Mouse (Mus musculus) natural killer cell, adult 2 months (primary cell): ENCODE measurements at regions not wholly inside any gene's neighbourhood (a gene's known extent, or its start where the extent isn't known, plus 50 kb on each side); places are given as distances from the start of the nearest gene placed in this dataset.

Experiments
- DNase-seq, 2 experiments: peaks; one replicate each; pipeline ENCODE4 v3.0.0; 2022; ENCODE audit warnings: low spot score in 2 of 2

DNA sequence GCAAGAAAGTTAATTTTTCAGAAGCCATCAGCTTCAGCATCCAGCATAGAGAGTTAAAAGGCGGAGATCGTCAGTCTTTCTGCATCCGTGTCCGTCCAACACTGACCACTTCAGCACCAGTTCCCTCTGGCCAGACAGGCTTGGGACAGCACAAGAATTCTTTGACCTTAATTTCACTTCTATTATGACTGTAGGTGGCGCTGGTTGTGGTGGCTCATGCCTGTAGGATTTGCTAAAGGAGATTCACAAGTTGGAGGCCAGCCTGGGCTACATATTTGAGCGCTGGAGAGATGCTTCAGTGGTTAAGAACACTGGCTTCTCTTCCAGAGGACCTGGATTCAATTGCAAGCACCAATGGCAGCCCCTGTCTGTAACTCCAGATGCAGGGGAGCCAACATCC lies 66.0 kb downstream of the Amer2 start:
- DNase-seq: no peak

DNA sequence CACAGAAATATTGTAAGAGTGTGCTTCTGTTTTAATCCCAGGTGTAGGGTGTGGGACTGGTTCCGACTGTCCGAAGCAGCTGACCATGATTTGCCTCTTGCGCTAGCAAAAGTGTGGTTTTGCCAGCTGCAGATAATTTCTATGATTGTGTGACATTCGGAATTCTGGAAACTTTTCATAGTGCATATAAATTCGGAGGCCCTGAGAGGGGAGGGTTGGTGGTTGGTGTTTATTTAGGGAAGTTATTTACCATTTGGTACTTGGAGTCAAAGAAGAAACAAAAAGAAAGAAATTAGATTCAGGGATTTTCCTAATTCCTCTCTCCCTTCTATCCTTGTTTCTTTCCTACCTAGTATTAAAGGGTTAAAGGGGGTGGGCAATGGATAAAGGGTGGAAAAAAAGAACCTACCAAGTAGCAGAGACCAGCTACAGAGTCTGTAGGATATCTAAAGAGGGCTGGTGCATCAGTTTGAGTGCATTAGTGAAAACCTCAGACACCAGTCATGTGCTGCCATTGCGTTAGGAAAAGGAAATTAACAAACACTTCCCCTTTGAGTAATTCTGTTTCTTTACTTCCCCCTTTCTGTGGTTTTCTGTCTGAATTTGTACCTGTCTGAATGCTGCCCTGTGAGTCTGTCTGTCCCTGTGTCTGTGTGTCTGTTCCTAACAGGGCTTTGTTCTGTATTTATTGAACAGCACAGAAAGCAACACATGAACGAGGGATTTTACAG lies 70.9 kb downstream of the Amer2 start:
- DNase-seq: peak in 1 of 2 experiments; percentile 31

GRCm38 (mm10) chr14:60444552-60444937 lies 71.5 kb downstream of the Amer2 start:
- DNase-seq: no peak

GRCm38 (mm10) chr14:60446037-60446436 lies 73.0 kb downstream of the Amer2 start:
- DNase-seq: no peak

DNA sequence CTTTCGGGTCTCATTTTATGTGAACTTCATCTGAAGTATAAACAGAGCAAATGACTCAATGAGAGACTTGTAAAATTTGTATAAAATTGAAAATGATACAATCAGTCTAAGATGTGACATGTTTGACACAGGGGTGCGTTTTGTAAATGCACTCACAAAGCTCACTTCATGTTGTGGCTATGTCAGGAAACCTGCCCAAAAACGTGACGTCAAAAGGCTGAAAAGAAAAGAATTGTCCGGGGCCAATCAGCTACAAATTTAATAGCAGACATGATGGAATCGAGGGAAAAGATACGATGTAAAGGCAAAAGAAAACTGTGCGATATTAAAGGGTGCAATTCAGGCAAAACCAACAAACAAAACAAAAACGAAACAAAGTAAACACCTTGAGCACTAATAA lies 78.2 kb downstream of the Amer2 start:
- DNase-seq: no peak

DNA sequence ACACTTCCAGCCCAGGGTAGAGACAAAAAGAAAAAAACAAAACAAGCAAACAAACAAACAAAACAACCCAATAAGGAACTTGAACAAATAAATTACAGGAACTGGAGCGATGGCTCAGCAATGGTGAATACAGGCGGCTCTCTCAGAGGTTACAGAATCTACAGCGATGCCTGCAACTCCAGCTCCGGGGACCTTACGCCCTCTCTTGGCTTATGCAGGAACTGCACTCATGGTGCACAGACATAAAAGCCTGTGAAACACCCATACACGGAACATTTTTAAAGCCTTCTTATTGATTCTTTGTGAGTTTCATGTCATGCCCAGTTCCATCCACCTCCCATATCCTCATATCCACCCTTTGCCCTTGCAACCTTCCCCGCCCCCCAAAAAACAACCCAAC lies 78.6 kb downstream of the Amer2 start:
- no peak for DNase-seq

DNA sequence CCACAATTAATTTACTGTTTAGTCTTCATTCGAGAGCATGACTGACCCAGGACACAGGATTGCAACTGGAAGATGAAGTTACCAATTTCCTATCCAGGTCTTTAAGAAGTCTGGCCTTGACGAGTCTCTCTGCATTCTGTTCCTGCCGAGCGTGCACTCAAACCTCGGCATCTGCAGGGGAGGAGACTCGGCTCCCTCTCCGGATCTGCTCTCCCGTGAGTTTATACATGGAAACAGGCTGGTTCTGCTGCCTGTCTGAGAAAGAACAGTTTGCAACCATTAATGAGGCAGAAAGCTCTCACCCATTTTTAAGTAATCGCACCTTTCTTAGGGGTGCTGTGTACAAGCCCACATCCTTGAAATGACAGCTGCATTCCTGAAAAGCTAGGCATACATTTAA lies 83.7 kb downstream of the Amer2 start:
- no peak for DNase-seq

GRCm38 (mm10) chr14:60484996-60485888 lies 112.2 kb downstream of the Amer2 start:
- DNase-seq: peak in 1 of 2 experiments; percentile 35

GRCm38 (mm10) chr14:60485889-60486274 lies 112.8 kb downstream of the Amer2 start:
- DNase-seq: no peak

- no peak for DNase-seq
These were observed 113.3 kb downstream of the Amer2 start for GRCm38 (mm10) chr14:60486278-60486935.

GRCm38 (mm10) chr14:60489111-60489510 lies 116.1 kb downstream of the Amer2 start:
- no peak for DNase-seq

GRCm38 (mm10) chr14:60490886-60491285 lies 117.8 kb downstream of the Amer2 start:
- DNase-seq: no peak

DNA sequence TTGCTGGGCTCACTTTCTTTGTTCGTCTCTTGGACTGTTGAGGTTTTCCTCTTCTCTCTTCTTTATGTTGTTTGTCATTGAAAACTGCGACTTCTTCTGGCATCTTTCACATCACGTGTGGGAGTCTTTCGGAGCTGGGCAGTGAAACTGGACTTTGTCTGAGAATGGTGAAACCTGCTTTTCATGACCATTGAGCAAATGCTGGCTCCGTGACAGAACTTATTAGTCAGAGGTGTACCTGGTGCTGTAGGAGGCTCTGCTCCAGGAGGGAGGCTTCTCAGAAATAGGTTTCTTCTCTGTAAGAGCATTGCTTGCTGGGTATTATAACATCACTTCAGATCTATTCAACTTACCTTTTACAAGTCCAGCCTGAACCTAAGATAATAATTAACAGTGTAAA lies 122.4 kb downstream of the Amer2 start:
- no peak for DNase-seq

- DNase-seq: no peak
These were observed 129.5 kb downstream of the Amer2 start for GRCm38 (mm10) chr14:60502552-60502951.

DNA sequence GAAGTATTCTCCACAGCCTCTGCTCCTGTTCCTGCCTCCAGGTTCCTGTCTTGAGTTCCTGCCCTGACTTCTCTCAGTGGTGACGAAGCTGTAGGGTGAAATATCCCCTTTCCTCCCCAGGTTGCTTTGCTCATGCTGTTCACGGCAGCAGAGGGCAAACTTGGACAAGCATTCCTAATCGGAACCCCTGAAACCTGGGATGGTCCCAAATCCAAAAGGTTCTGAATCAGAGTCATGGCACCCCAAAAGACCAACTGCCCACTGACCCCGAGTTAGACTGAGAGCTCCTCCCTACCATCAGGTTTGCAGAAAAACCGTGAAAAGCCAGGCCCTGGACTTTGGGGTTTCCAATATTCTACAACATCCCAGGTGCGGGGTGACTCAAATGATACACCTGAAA lies 128.7 kb upstream of the Spata13 start:
- no peak for DNase-seq

- DNase-seq: no peak
These were observed 127.5 kb upstream of the Spata13 start for GRCm38 (mm10) chr14:60506296-60506695.

DNA sequence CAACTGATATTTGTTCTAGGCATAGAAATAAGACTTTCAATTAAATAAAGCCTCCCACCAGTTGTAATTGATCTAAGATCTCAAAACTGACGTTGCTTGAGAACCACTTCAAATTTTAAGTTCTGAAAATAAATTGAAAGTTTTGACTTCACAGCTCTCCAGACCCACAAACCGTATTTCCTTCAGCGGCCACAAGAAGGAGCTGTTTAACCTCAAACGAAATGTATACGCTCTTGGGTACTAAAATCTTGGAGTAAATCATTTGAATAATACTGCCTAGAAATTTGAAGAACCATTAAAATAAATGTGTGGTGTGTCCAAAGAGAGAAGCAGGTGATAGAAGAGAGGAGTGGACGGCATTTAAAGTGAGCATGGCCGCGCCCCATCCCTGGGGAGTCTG lies 120.2 kb upstream of the Spata13 start:
- DNase-seq: peak in 1 of 2 experiments; percentile 17

GRCm38 (mm10) chr14:60515094-60515786 lies 118.6 kb upstream of the Spata13 start:
- DNase-seq: no peak

DNA sequence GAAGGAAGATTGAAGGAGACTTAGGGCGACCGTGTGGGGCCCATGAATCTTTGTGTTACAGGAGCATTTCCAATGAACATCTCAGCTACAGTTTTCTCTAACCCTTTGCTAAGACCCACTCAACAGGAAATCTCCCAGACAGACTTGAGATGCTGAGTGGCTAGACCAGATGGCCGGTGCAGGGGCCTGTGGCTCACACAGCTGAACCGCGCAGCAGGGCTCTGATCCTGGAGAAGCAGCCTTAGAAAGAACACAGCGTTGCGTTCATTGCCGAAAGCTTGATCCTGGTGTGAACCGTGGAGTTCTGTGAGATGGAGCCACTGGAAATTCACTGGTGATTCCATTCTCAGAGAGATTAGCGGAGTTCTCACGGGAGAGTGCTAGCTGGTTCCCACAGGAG lies 115.9 kb upstream of the Spata13 start:
- DNase-seq: no peak

DNA sequence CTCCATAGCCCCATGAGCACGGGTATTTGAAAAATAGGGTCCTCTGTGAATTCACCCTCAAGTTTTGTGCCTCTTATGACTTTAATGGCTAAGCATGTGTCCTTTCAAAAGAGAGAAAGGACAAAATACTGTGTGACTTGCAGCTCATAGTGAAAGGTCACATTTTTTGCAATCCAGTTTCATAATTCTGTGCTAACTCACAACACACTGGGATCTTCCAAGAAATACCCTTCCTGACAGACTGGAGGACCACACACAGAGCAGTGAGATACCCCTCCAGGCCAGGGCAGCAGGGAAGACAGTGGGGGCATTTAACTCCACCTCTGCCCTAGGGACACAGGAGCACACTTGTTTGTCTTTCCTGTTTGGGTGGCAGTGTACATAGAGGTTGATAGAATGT lies 110.8 kb upstream of the Spata13 start:
- no peak for DNase-seq

GRCm38 (mm10) chr14:60524869-60525268 lies 108.9 kb upstream of the Spata13 start:
- DNase-seq: peak in 1 of 2 experiments; percentile 5
